Comparison of ENCODE assay signal across 25 mouse cellular contexts in the genomic region with DNA sequence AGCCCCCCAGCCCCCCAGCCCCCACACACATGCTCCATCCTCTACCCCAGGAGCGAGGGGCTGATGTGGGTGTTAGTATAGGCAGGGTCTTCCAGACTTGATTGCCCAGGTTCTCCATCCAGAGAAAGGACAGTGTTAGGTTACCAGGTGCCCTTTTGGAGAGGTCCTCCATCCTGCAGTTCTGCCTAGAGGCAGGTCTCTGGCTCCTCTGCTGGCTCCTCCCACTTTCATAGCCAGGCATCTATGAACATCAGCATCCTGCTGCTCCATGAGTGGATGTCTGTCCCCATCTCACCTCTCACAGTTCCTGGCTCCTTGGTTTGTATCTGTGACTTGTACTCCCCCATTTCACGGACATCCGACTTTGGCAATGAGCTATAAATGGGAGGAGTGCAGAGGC. TPM values are rescaled to one million over a fixed set of nuclear protein-coding genes. Genes with fewer than 3 reads are reported as not detected.
DNase-seq lines count a peak whose midpoint lies in the region; ATAC-seq lines count a peak whose summit lies in the region.
"Had no signal": no experiment of that assay in that cellular context is flagged by ENCODE, and none has a peak within 500 bp of the region (broad histone marks: within the 10 kb centered on the region; RNA-seq: fewer than 3 reads in every experiment).

No protein-coding gene starts in this region.

- H3K4me1 ChIP-seq in hindbrain, embryonic 10.5 days (replicated peaks), result peaks cover 64% of the 10 kb centered on the region
- 0 out of 2 replicates have a peak, but pooled peaks cover 16% of the 10 kb centered on the region for H3K4me1 ChIP-seq in hindbrain, embryonic 14.5 days (replicated peaks; ENCODE audit: control insufficient read depth, insufficient read depth, low read length)
- H3K4me1 ChIP-seq in midbrain, embryonic 10.5 days, result peaks cover 41% of the 10 kb centered on the region
- peaks cover 11% of the 10 kb centered on the region for H3K4me1 ChIP-seq in midbrain, embryonic 11.5 days (ENCODE audit: control insufficient read depth, insufficient read depth, low read length)

- ATAC-seq in hindbrain, embryonic 14.5 days (ENCODE audit: low FRiP score), result no peak
- ATAC-seq in midbrain, embryonic 11.5 days (ENCODE audit: low FRiP score), result no peak
- ATAC-seq in monocyte, adult 5-6 weeks (replicated peaks; ENCODE audit: insufficient number of reproducible peaks, low FRiP score, low TSS enrichment, poor library complexity, severe bottlenecking), result no peak
- ATAC-seq: CD4-positive, CD25-positive, alpha-beta regulatory T cell, adult 4 months; forebrain, embryonic 14.5 days; forebrain, postnatal 0 days; hindbrain, embryonic 16.5 days; intestine, embryonic 15.5 days had no signal

- 82% methylated on average over 3 of the region's 3 CpGs for WGBS in hindbrain, embryonic 10.5 days
- 87% methylated on average over 3 of the region's 3 CpGs for WGBS in hindbrain, embryonic 14.5 days
- 88% methylated on average over 3 of the region's 3 CpGs for WGBS in midbrain, embryonic 10.5 days
- 85% methylated on average over 3 of the region's 3 CpGs for WGBS in midbrain, embryonic 11.5 days

- DNase-seq in heart, adult 11 months, result peak; percentile 94
- DNase-seq in heart, adult 18-20 months, result no peak
- DNase-seq in hindbrain, embryonic 10.5 days (ENCODE audit: low spot score), result no peak
- no peak for DNase-seq in hindbrain, embryonic 14.5 days (ENCODE audit: low spot score)
- no peak for DNase-seq in midbrain, embryonic 10.5 days (ENCODE audit: low spot score)
- no peak for DNase-seq in midbrain, embryonic 11.5 days (ENCODE audit: low spot score, missing footprints)
- DNase-seq: adrenal gland, adult 2 months; adrenal gland, postnatal 14 days; cerebellum, adult 11 months; cerebellum, adult 2 months; cerebellum, adult 9-11 months; cerebellum, postnatal 25 days; forebrain, postnatal 0 days; gastrocnemius, postnatal 25 days; kidney, adult 11 months had no signal

- H3K4me3 ChIP-seq in hindbrain, embryonic 10.5 days, result no peak overlapping the region
- no peak overlapping the region for H3K4me3 ChIP-seq in hindbrain, embryonic 14.5 days (replicated peaks; ENCODE audit: low read length)
- H3K4me3 ChIP-seq in midbrain, embryonic 10.5 days, result no peak overlapping the region
- no peak overlapping the region for H3K4me3 ChIP-seq in midbrain, embryonic 11.5 days (ENCODE audit: low read depth, low read length)
- H3K4me3 ChIP-seq: embryonic facial prominence, embryonic 13.5 days; erythroblast, embryonic 14.5 days; heart, embryonic 13.5 days; hindbrain, embryonic 12.5 days; intestine, embryonic 15.5 days had no signal

- peak overlapping the region; percentile 64; the same call in 1 of the 2 replicates for H3K27ac ChIP-seq in hindbrain, embryonic 10.5 days
- H3K27ac ChIP-seq in hindbrain, embryonic 14.5 days, result no peak overlapping the region
- H3K27ac ChIP-seq in midbrain, embryonic 10.5 days (replicated peaks), result peak overlapping the region; percentile 67; the same call in 1 of the 2 replicates
- no peak overlapping the region for H3K27ac ChIP-seq in midbrain, embryonic 11.5 days (ENCODE audit: low read depth, low read length)
- H3K27ac ChIP-seq: hindbrain, embryonic 12.5 days; intestine, embryonic 15.5 days had no signal

- no peaks in the 10 kb centered on the region for H3K36me3 ChIP-seq in hindbrain, embryonic 10.5 days
- no peaks in the 10 kb centered on the region for H3K36me3 ChIP-seq in hindbrain, embryonic 14.5 days (replicated peaks; ENCODE audit: control insufficient read depth, insufficient read depth)
- H3K36me3 ChIP-seq in midbrain, embryonic 10.5 days, result no peaks in the 10 kb centered on the region
- H3K36me3 ChIP-seq in midbrain, embryonic 11.5 days (ENCODE audit: control insufficient read depth, insufficient read depth, low read length), result no peaks in the 10 kb centered on the region
- H3K36me3 ChIP-seq: embryonic facial prominence, embryonic 13.5 days; heart, embryonic 13.5 days; hindbrain, embryonic 12.5 days; intestine, embryonic 15.5 days had no signal

- no peaks in the 10 kb centered on the region for H3K27me3 ChIP-seq in hindbrain, embryonic 10.5 days (ENCODE audit: insufficient read depth, poor library complexity, severe bottlenecking)
- no peaks in the 10 kb centered on the region for H3K27me3 ChIP-seq in hindbrain, embryonic 14.5 days (ENCODE audit: control insufficient read depth, insufficient read depth, low read length)
- H3K27me3 ChIP-seq in midbrain, embryonic 10.5 days (ENCODE audit: low read depth, poor library complexity, severe bottlenecking), result no peaks in the 10 kb centered on the region
- no peaks in the 10 kb centered on the region for H3K27me3 ChIP-seq in midbrain, embryonic 11.5 days (ENCODE audit: control insufficient read depth, insufficient read depth, low read length)
- H3K27me3 ChIP-seq: hindbrain, embryonic 12.5 days; intestine, embryonic 15.5 days had no signal

- H3K4me2 ChIP-seq in hindbrain, embryonic 14.5 days (replicated peaks), result no peak overlapping the region
- H3K4me2 ChIP-seq in midbrain, embryonic 11.5 days, result no peak overlapping the region
- H3K4me2 ChIP-seq: heart, embryonic 13.5 days; hindbrain, embryonic 12.5 days; intestine, embryonic 15.5 days had no signal

- no peaks in the 10 kb centered on the region for H3K9me3 ChIP-seq in hindbrain, embryonic 10.5 days
- no peaks in the 10 kb centered on the region for H3K9me3 ChIP-seq in hindbrain, embryonic 14.5 days (ENCODE audit: control insufficient read depth, low read length)
- H3K9me3 ChIP-seq in midbrain, embryonic 10.5 days (replicated peaks), result no peaks in the 10 kb centered on the region
- H3K9me3 ChIP-seq in midbrain, embryonic 11.5 days (ENCODE audit: control insufficient read depth, low read length), result no peaks in the 10 kb centered on the region
- H3K9me3 ChIP-seq: embryonic facial prominence, embryonic 13.5 days; heart, embryonic 13.5 days; hindbrain, embryonic 12.5 days; intestine, embryonic 15.5 days had no signal

- H3K9ac ChIP-seq in hindbrain, embryonic 14.5 days, result no peak overlapping the region
- H3K9ac ChIP-seq in midbrain, embryonic 11.5 days (ENCODE audit: low read length), result no peak overlapping the region
- H3K9ac ChIP-seq: forebrain, postnatal 0 days; heart, embryonic 13.5 days; hindbrain, embryonic 12.5 days; intestine, embryonic 15.5 days had no signal

RNA-seq across cellular contexts. Expression of a gene that starts 48.6 kb away (rescaled TPM):
- under 1 TPM; 0.30 to 0.57 TPM for total RNA-seq in heart, adult 18-20 months (2021)
- polyA plus RNA-seq in hindbrain, embryonic 10.5 days (2016; fragmentation: Nextera tagmentation; extraction: Ambion mirVana), result 2.5 and 3.6 TPM in 2 replicates
- polyA plus RNA-seq in hindbrain, embryonic 14.5 days (2014; fragmentation: Nextera tagmentation; extraction: Ambion mirVana), result 1.2 TPM in 2 replicates
- 6.5 and 7.8 TPM in 2 replicates for polyA plus RNA-seq in midbrain, embryonic 10.5 days (2016; fragmentation: Nextera tagmentation; extraction: Ambion mirVana)
- polyA plus RNA-seq in midbrain, embryonic 11.5 days (2014; fragmentation: Nextera tagmentation; extraction: Ambion mirVana), result 4.6 and 6.1 TPM in 2 replicates
- 4.6 to 9.7 TPM (median 5.0 TPM) in 3 replicates for total RNA-seq in monocyte, adult 5-6 weeks (2017)
- total RNA-seq: MEL had no signal
- polyA plus RNA-seq: erythroblast, embryonic 14.5 days had no signal

Comparison
In these comparisons a context has a peak if more than half of its experiments do, and no peak if none do; other contexts are left out.
1. H3K27ac ChIP-seq: peak in hindbrain, embryonic 10.5 days (single experiment) and midbrain, embryonic 10.5 days (single experiment); none in hindbrain, embryonic 14.5 days (single experiment) and midbrain, embryonic 11.5 days (single experiment).